Mouse (Mus musculus): Measurements from ENCODE around the gene Gm49369. TPM values are rescaled to one million over a fixed set of nuclear protein-coding genes. Genes with fewer than 3 reads are reported as not detected.
"Not testable (repeated sequence)": the region's sequence is repeated elsewhere in the genome, so short reads cannot be mapped to it uniquely, and the experiment has no call there.

Gene Gm49369
- polyA plus RNA-seq, 1 experiment = 1.00 TPM

GRCm38 (mm10) chr7:142335151-142335550 is 47.3 kb downstream of the Gm49369 start:
- Histone ChIP-seq H3K4me1 (ENCODE audit: control insufficient read depth, insufficient read depth, low read length) (peaks cover 15% of the 10 kb centered on the region), H3K4me3 (replicated peaks; ENCODE audit: insufficient read depth, low read depth, low read length) (no peak overlapping the region), H3K27me3 (ENCODE audit: control insufficient read depth, insufficient read depth, low read length) (no peaks in the 10 kb centered on the region), H3K27ac (ENCODE audit: insufficient read depth, low read length) (no peak overlapping the region)
- WGBS = 15% methylated on average over 8 of the region's 8 CpGs
- TF ChIP-seq POLR2A (IDR thresholded peaks at IDR 0.05; ENCODE audit: borderline replicate concordance, insufficient read depth, low read length) (no peak), CTCF (IDR thresholded peaks at IDR 0.05; ENCODE audit: borderline replicate concordance, insufficient read depth, low read depth, low read length) (no peak)
- peak; percentile 80 to 89 for DNase-seq

GRCm38 (mm10) chr7:142334246-142334645 is 48.2 kb downstream of the Gm49369 start:
- TF ChIP-seq CTCF (IDR thresholded peaks at IDR 0.05; ENCODE audit: borderline replicate concordance, insufficient read depth, low read depth, low read length) (peak; percentile 96), POLR2A (IDR thresholded peaks at IDR 0.05; ENCODE audit: borderline replicate concordance, insufficient read depth, low read length) (no peak)
- DNase-seq = peak; percentile 82 to 90
- WGBS = 2% methylated on average over 3 of the region's 3 CpGs
- H3K27me3 ChIP-seq (ENCODE audit: control insufficient read depth, insufficient read depth, low read length) = no peaks in the 10 kb centered on the region
- no peak overlapping the region for H3K27ac ChIP-seq (ENCODE audit: insufficient read depth, low read length)
- H3K4me3 ChIP-seq (replicated peaks; ENCODE audit: insufficient read depth, low read depth, low read length) = no peak overlapping the region
- H3K4me1 ChIP-seq (ENCODE audit: control insufficient read depth, insufficient read depth, low read length) = peaks cover 15% of the 10 kb centered on the region

GRCm38 (mm10) chr7:142332741-142333140 is 49.7 kb downstream of the Gm49369 start:
- 94% methylated on average over 5 of the region's 9 CpGs for WGBS

GRCm38 (mm10) chr7:142331281-142331680 is 51.2 kb downstream of the Gm49369 start:
- DNase-seq = no peak
- Histone ChIP-seq H3K4me1 (ENCODE audit: control insufficient read depth, insufficient read depth, low read length) (peaks cover 15% of the 10 kb centered on the region), H3K4me3 (replicated peaks; ENCODE audit: insufficient read depth, low read depth, low read length) (no peak overlapping the region), H3K27me3 (ENCODE audit: control insufficient read depth, insufficient read depth, low read length) (no peaks in the 10 kb centered on the region), H3K27ac (ENCODE audit: insufficient read depth, low read length) (no peak overlapping the region)
- TF ChIP-seq CTCF (IDR thresholded peaks at IDR 0.05; ENCODE audit: borderline replicate concordance, insufficient read depth, low read depth, low read length) (no peak), POLR2A (IDR thresholded peaks at IDR 0.05; ENCODE audit: borderline replicate concordance, insufficient read depth, low read length) (no peak)
- WGBS = 93% methylated on average over 4 of the region's 4 CpGs

More at GRCm38 (mm10) chr7:142332741-142333140, 49.7 kb downstream of the Gm49369 start:
- not testable (repeated sequence) for H3K27ac ChIP-seq (ENCODE audit: insufficient read depth, low read length); H3K4me3 ChIP-seq (replicated peaks; ENCODE audit: insufficient read depth, low read depth, low read length); H3K27me3 ChIP-seq (ENCODE audit: control insufficient read depth, insufficient read depth, low read length); DNase-seq
- H3K4me1 ChIP-seq (ENCODE audit: control insufficient read depth, insufficient read depth, low read length) = peaks cover 15% of the 10 kb centered on the region

GRCm38 (mm10) chr7:142330271-142330724 is 52.2 kb downstream of the Gm49369 start:
- no peak for TF ChIP-seq CTCF (IDR thresholded peaks at IDR 0.05; ENCODE audit: borderline replicate concordance, insufficient read depth, low read depth, low read length)
- TF ChIP-seq POLR2A (IDR thresholded peaks at IDR 0.05; ENCODE audit: borderline replicate concordance, insufficient read depth, low read length) = no peak
- Histone ChIP-seq H3K27ac (ENCODE audit: insufficient read depth, low read length) (no peak overlapping the region), H3K4me3 (replicated peaks; ENCODE audit: insufficient read depth, low read depth, low read length) (no peak overlapping the region), H3K27me3 (ENCODE audit: control insufficient read depth, insufficient read depth, low read length) (no peaks in the 10 kb centered on the region), H3K4me1 (ENCODE audit: control insufficient read depth, insufficient read depth, low read length) (peaks cover 10% of the 10 kb centered on the region)
- DNase-seq = peak in 1 of 2 experiments; percentile 9
- WGBS = 31% methylated on average over 9 of the region's 9 CpGs

- TF ChIP-seq CTCF (IDR thresholded peaks at IDR 0.05; ENCODE audit: borderline replicate concordance, insufficient read depth, low read depth, low read length) = no peak
- no peak for TF ChIP-seq POLR2A (IDR thresholded peaks at IDR 0.05; ENCODE audit: borderline replicate concordance, insufficient read depth, low read length)
- H3K4me1 ChIP-seq (ENCODE audit: control insufficient read depth, insufficient read depth, low read length) = no peaks in the 10 kb centered on the region; the same call in 1 of the 2 replicates
Measured at GRCm38 (mm10) chr7:142328507-142328906, 54.0 kb downstream of the Gm49369 start.

GRCm38 (mm10) chr7:142326714-142327445 is 55.6 kb downstream of the Gm49369 start:
- no peak for TF ChIP-seq CTCF (IDR thresholded peaks at IDR 0.05; ENCODE audit: borderline replicate concordance, insufficient read depth, low read depth, low read length)
- no peak for TF ChIP-seq POLR2A (IDR thresholded peaks at IDR 0.05; ENCODE audit: borderline replicate concordance, insufficient read depth, low read length)

More at GRCm38 (mm10) chr7:142328507-142328906, 54.0 kb downstream of the Gm49369 start:
- DNase-seq = no peak
- Histone ChIP-seq H3K27ac (ENCODE audit: insufficient read depth, low read length) (no peak overlapping the region), H3K27me3 (ENCODE audit: control insufficient read depth, insufficient read depth, low read length) (no peaks in the 10 kb centered on the region), H3K4me3 (replicated peaks; ENCODE audit: insufficient read depth, low read depth, low read length) (no peak overlapping the region)
- 89% methylated on average over 3 of the region's 3 CpGs for WGBS

More at GRCm38 (mm10) chr7:142326714-142327445, 55.6 kb downstream of the Gm49369 start:
- no peaks in the 10 kb centered on the region; the same call in 1 of the 2 replicates for H3K4me1 ChIP-seq (ENCODE audit: control insufficient read depth, insufficient read depth, low read length)
- H3K27me3 ChIP-seq (ENCODE audit: control insufficient read depth, insufficient read depth, low read length) = no peaks in the 10 kb centered on the region
- no peak overlapping the region for H3K27ac ChIP-seq (ENCODE audit: insufficient read depth, low read length)
- no peak for DNase-seq
- no peak overlapping the region for H3K4me3 ChIP-seq (replicated peaks; ENCODE audit: insufficient read depth, low read depth, low read length)
- 71% methylated on average over 9 of the region's 9 CpGs for WGBS

Measured in cerebellum, adult 2 months (tissue).